Mouse (Mus musculus): ENCODE measurements around the gene Gcnt7. TPM values are rescaled to one million over a fixed set of nuclear protein-coding genes. Genes with fewer than 3 reads are reported as not detected.

Gcnt7 gene
- total RNA-seq, 1 experiment from 2014 or later, result not detected

GRCm38 (mm10) chr2:172401116-172401825 is 57.1 kb downstream of the Gcnt7 start:
- no peak for DNase-seq

Other genes with a start within 250 kb of the Gcnt7 start
- gene Mc3r, start 210.1 kb downstream of the Gcnt7 start, total RNA-seq (2021), result not detected in 2 replicates
- 31.9 and 32.8 TPM in 2 replicates for gene Fam210b, start 113.0 kb downstream of the Gcnt7 start, total RNA-seq (2021)
- gene Aurka, start 88.1 kb downstream of the Gcnt7 start, total RNA-seq (2021), result 6.7 and 9.6 TPM in 2 replicates
- gene Cstf1, start 87.9 kb downstream of the Gcnt7 start, total RNA-seq (2021), result 34.0 and 36.4 TPM in 2 replicates
- not detected in 2 replicates for gene Cass4, start 64.8 kb downstream of the Gcnt7 start, total RNA-seq (2021)
- gene Rtf2, start 18.0 kb downstream of the Gcnt7 start, total RNA-seq (2021), result 75.6 and 85.2 TPM in 2 replicates
- 0.49 TPM in 1 of 2 replicates, not detected in the other for gene Fam209, start 13.9 kb upstream of the Gcnt7 start, total RNA-seq (2021)
- gene Tfap2c, start 91.0 kb upstream of the Gcnt7 start, total RNA-seq (2021), result not detected in 2 replicates

Measured in adrenal gland, postnatal 25 days (tissue).